Mouse (Mus musculus) testis, adult 2 months (tissue): Measurements from ENCODE around the gene Sorbs1.

ENCODE experiments used
- CTCF ChIP-seq: fragments of 200-500 bp; IDR thresholded peaks from 2 replicates; pipeline ENCODE4 v1.5.1; 2012; ENCODE audit warnings: low read depth, mild to moderate bottlenecking, inconsistent platforms, low read length, moderate library complexity; ENCODE audit not compliant: control insufficient read depth, insufficient read depth, insufficient replicate concordance
- POLR2A ChIP-seq: fragments of 200-500 bp; IDR thresholded peaks from 2 replicates; pipeline ENCODE4 v1.6.1; 2012; ENCODE audit warnings: low read depth, mild to moderate bottlenecking, inconsistent platforms, low read length, moderate library complexity; ENCODE audit not compliant: control insufficient read depth

DNA sequence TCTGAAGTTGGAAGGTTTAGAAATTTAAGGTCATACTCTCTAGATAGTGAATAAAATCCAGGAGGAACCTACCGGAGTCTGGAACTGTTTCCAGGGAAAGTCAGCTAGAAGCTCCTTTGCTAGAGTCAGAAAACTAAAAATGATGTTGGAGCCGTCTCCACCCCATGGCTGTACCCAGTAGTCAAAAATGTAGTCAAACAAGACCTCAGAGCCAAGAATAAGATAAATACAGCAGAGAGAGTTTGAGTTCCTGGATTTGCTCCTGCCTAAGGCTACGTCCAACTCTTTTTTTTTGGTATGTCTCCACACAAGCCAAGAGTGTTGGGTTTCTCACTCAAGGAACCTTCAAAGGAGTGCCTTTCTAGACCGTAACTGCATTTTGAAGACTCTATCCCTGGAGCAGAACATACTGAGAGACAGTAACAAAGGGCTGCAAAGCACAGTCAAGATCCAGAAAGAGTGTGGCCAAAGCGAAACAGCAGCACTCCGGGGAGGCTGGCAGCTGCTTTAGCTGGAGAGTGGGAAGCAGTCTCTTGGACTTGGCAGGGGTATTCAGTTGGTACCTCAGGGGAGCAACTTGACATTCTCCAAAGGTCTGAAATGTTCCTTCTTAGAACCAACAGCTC is 223.4 kb downstream of the Sorbs1 start:
- TF ChIP-seq POLR2A (no peak), CTCF (no peak)
